8 mouse cellular contexts compared by ENCODE assay signal in the genomic region with DNA sequence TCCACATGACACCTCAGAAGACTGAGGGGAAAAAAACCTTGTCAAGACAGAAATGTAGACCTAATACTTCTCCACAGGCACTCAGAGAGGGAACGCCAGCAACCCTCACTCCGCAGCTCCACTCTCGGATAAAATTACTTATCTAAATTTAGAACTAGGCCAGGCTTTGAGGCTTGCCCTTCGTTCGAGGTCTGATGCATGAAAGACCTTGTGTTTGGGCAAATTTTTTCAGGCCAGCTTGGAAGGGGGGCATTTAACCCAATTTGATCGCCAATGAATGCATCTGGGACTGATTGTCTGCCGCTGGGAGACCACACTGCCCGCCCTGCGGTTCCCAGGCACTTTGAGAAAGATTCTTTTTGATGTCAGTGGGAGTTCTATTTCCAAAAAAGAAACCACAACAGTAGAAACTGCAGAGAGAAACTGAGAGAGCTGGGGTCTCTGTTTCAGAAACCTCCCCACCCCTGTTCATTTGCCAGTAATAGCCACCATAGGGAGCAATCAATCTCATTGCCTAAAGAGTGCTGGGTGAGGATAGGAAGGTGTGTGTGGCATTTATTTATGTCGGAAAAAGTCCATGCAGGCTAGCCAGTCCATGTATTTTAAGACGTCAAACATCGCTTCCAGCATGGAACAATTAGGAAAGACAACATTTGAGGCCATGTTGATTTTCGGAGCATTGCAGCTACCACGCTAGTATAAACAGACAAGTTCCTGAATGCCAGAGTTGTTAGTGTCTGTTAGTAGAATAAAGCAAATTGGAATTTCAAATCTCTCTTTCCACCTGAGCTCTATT.
DNase-seq lines count a peak whose midpoint lies in the region; ATAC-seq and TF ChIP-seq lines count a peak whose summit lies in the region.

No protein-coding gene starts in this region.

- H3K4me3 ChIP-seq in midbrain, embryonic 12.5 days: no peak overlapping the region
- H3K4me3 ChIP-seq in midbrain, embryonic 13.5 days (replicated peaks): no peak overlapping the region
- H3K4me3 ChIP-seq in forebrain, embryonic 16.5 days (replicated peaks; ENCODE audit: low read length): no peak overlapping the region
- H3K4me3 ChIP-seq in layer of hippocampus, adult 2 months: no peak overlapping the region

- no peaks in the 10 kb centered on the region for H3K27me3 ChIP-seq in midbrain, embryonic 12.5 days
- H3K27me3 ChIP-seq in midbrain, embryonic 13.5 days: no peaks in the 10 kb centered on the region
- H3K27me3 ChIP-seq in forebrain, embryonic 16.5 days (replicated peaks; ENCODE audit: control insufficient read depth, insufficient read depth, low read length): no peaks in the 10 kb centered on the region

- no peak overlapping the region for H3K4me2 ChIP-seq in midbrain, embryonic 12.5 days (replicated peaks)
- no peak overlapping the region for H3K4me2 ChIP-seq in midbrain, embryonic 13.5 days (replicated peaks)
- H3K4me2 ChIP-seq in forebrain, embryonic 16.5 days (ENCODE audit: low read length): no peak overlapping the region

- H3K9ac ChIP-seq in midbrain, embryonic 12.5 days (replicated peaks): no peak overlapping the region
- H3K9ac ChIP-seq in midbrain, embryonic 13.5 days (replicated peaks): no peak overlapping the region
- no peak overlapping the region for H3K9ac ChIP-seq in forebrain, embryonic 16.5 days (replicated peaks; ENCODE audit: low read depth, low read length)

- H3K4me1 ChIP-seq in midbrain, embryonic 12.5 days: peaks cover 12% of the 10 kb centered on the region
- H3K4me1 ChIP-seq in midbrain, embryonic 13.5 days (replicated peaks): peaks cover 10% of the 10 kb centered on the region
- H3K4me1 ChIP-seq in forebrain, embryonic 16.5 days (replicated peaks; ENCODE audit: control insufficient read depth, insufficient read depth, low read length): peaks cover 12% of the 10 kb centered on the region; the same call in 1 of the 2 replicates

- ATAC-seq in midbrain, embryonic 12.5 days (ENCODE audit: low FRiP score, low read depth): no peak
- no peak for ATAC-seq in midbrain, embryonic 13.5 days
- ATAC-seq in forebrain, embryonic 16.5 days: peak; percentile 45; the same call in 1 of the 2 replicates
- no peak for ATAC-seq in erythroid progenitor cell, adult 5-6 weeks (replicated peaks; ENCODE audit: low FRiP score, poor library complexity, severe bottlenecking)

- H3K27ac ChIP-seq in midbrain, embryonic 12.5 days (replicated peaks): 0 out of 2 replicates have a peak overlapping the region, but pooled peaks have one; percentile 6
- H3K27ac ChIP-seq in midbrain, embryonic 13.5 days: no peak overlapping the region
- H3K27ac ChIP-seq in forebrain, embryonic 16.5 days (ENCODE audit: low read length): 0 out of 2 replicates have a peak overlapping the region, but pooled peaks have one; percentile 10
- peak overlapping the region; percentile 71 for H3K27ac ChIP-seq in layer of hippocampus, adult 2 months

- H3K9me3 ChIP-seq in midbrain, embryonic 12.5 days: 0 out of 2 replicates have a peak, but pooled peaks cover 4% of the 10 kb centered on the region
- 0 out of 2 replicates have a peak, but pooled peaks cover 3% of the 10 kb centered on the region for H3K9me3 ChIP-seq in midbrain, embryonic 13.5 days
- H3K9me3 ChIP-seq in forebrain, embryonic 16.5 days (ENCODE audit: control insufficient read depth, low read length): no peaks in the 10 kb centered on the region

- 55% methylated on average over 14 of the region's 14 CpGs for WGBS in midbrain, embryonic 12.5 days
- WGBS in midbrain, embryonic 13.5 days: 49% methylated on average over 14 of the region's 14 CpGs
- 25% methylated on average over 14 of the region's 14 CpGs for WGBS in forebrain, embryonic 16.5 days

- H3K36me3 ChIP-seq in midbrain, embryonic 12.5 days: no peaks in the 10 kb centered on the region
- no peaks in the 10 kb centered on the region for H3K36me3 ChIP-seq in midbrain, embryonic 13.5 days
- H3K36me3 ChIP-seq in forebrain, embryonic 16.5 days (ENCODE audit: control insufficient read depth, insufficient read depth): no peaks in the 10 kb centered on the region

- DNase-seq in layer of hippocampus, adult 2 months (ENCODE audit: low spot score in 2 of 2): peak; percentile 10 to 66
- DNase-seq in right cerebral cortex, adult 18-20 months: peak; percentile 43
- no peak for DNase-seq in spleen, postnatal 14 days (ENCODE audit: low spot score in 2 of 2)
- DNase-seq in urinary bladder, postnatal 4 days (ENCODE audit: low spot score in 2 of 2): no peak

- TF ChIP-seq CTCF in layer of hippocampus, adult 2 months (conservative IDR thresholded peaks at IDR 0.05): no peak

Comparison
In these comparisons a context has a peak if more than half of its experiments do, and no peak if none do; other contexts are left out.
1. DNase-seq: peak in layer of hippocampus, adult 2 months (2 of 2) and right cerebral cortex, adult 18-20 months (single experiment); none in spleen, postnatal 14 days (0 of 2) and urinary bladder, postnatal 4 days (0 of 2).